Mouse (Mus musculus) cerebellum, adult 2 months (tissue): Measurements from ENCODE around the gene Ddrgk1.

ENCODE experiments used
- CTCF ChIP-seq: fragments of 200-500 bp; IDR thresholded peaks from 2 replicates; pipeline ENCODE4 v1.5.1; 2011; ENCODE audit warnings: low read depth, mild to moderate bottlenecking, control low read depth, low read length, moderate library complexity, borderline replicate concordance; ENCODE audit not compliant: insufficient read depth
- POLR2A ChIP-seq: fragments of 200-500 bp; IDR thresholded peaks from 2 replicates; pipeline ENCODE4 v1.6.1; 2011; ENCODE audit warnings: low read length, control low read depth, borderline replicate concordance; ENCODE audit not compliant: insufficient read depth

- TF ChIP-seq POLR2A (no peak), CTCF (no peak)
Measured at GRCm38 (mm10) chr2:130658530-130658929, 5.9 kb downstream of the Ddrgk1 start.
